ENCODE assay signal across 9 mouse cellular contexts in genomic region chr10:38269136-38269535, GRCm38 (mm10).
A peak's percentile ranks its signal among the peaks of the same experiment; 100 is the strongest.
DNase-seq lines count a peak whose midpoint lies in the region; ATAC-seq and TF ChIP-seq lines count a peak whose summit lies in the region.
"Had no signal": no experiment of that assay in that cellular context is flagged by ENCODE, and none has a peak within 500 bp of the region (broad histone marks: within the 10 kb centered on the region; RNA-seq: fewer than 3 reads in every experiment).

No protein-coding gene starts in this region.

- H3K4me3 ChIP-seq in embryonic facial prominence, embryonic 14.5 days (ENCODE audit: low read depth, low read length), result no peak overlapping the region
- H3K4me3 ChIP-seq in embryonic facial prominence, embryonic 10.5 days, result no peak overlapping the region
- H3K4me3 ChIP-seq in midbrain, postnatal 0 days (ENCODE audit: low read depth, low read length), result no peak overlapping the region
- no peak overlapping the region for H3K4me3 ChIP-seq in midbrain, embryonic 16.5 days (ENCODE audit: low read depth, low read length)

- ATAC-seq in embryonic facial prominence, embryonic 14.5 days (ENCODE audit: low read depth), result no peak
- no peak for ATAC-seq in midbrain, postnatal 0 days (ENCODE audit: low FRiP score)
- ATAC-seq in midbrain, embryonic 16.5 days, result no peak

- H3K27ac ChIP-seq in embryonic facial prominence, embryonic 14.5 days (replicated peaks; ENCODE audit: low read depth, low read length), result no peak overlapping the region
- H3K27ac ChIP-seq in embryonic facial prominence, embryonic 10.5 days (replicated peaks), result no peak overlapping the region
- H3K27ac ChIP-seq in midbrain, postnatal 0 days (ENCODE audit: low read depth, low read length), result no peak overlapping the region
- H3K27ac ChIP-seq in midbrain, embryonic 16.5 days (ENCODE audit: low read length), result no peak overlapping the region

- 89% methylated on average over 1 of the region's 1 CpGs for WGBS in embryonic facial prominence, embryonic 14.5 days
- WGBS in embryonic facial prominence, embryonic 10.5 days, result 84% methylated on average over 1 of the region's 1 CpGs
- WGBS in midbrain, postnatal 0 days, result 100% methylated on average over 1 of the region's 1 CpGs
- WGBS in midbrain, embryonic 16.5 days, result 94% methylated on average over 1 of the region's 1 CpGs

- peak; percentile 25; the same call in 1 of the 2 replicates for TF ChIP-seq CTCF in midbrain, postnatal 0 days (IDR thresholded peaks at IDR 0.05)

- H3K27me3 ChIP-seq in embryonic facial prominence, embryonic 14.5 days (replicated peaks; ENCODE audit: control insufficient read depth, insufficient read depth, low read length), result no peaks in the 10 kb centered on the region
- no peaks in the 10 kb centered on the region for H3K27me3 ChIP-seq in embryonic facial prominence, embryonic 10.5 days (replicated peaks; ENCODE audit: low read depth, poor library complexity, severe bottlenecking)
- H3K27me3 ChIP-seq in midbrain, postnatal 0 days (ENCODE audit: insufficient read depth, low read length), result no peaks in the 10 kb centered on the region
- H3K27me3 ChIP-seq in midbrain, embryonic 16.5 days (ENCODE audit: control insufficient read depth, insufficient read depth, low read depth, low read length), result no peaks in the 10 kb centered on the region

- H3K9ac ChIP-seq in embryonic facial prominence, embryonic 14.5 days (ENCODE audit: low read depth, low read length), result no peak overlapping the region
- H3K9ac ChIP-seq in midbrain, postnatal 0 days (replicated peaks; ENCODE audit: low read length, poor library complexity, severe bottlenecking), result no peak overlapping the region
- H3K9ac ChIP-seq in midbrain, embryonic 16.5 days (ENCODE audit: low read depth, low read length), result no peak overlapping the region

- no peaks in the 10 kb centered on the region for H3K9me3 ChIP-seq in embryonic facial prominence, embryonic 14.5 days (ENCODE audit: control insufficient read depth, low read length)
- H3K9me3 ChIP-seq in embryonic facial prominence, embryonic 10.5 days, result no peaks in the 10 kb centered on the region
- no peaks in the 10 kb centered on the region for H3K9me3 ChIP-seq in midbrain, postnatal 0 days (ENCODE audit: low read length)
- H3K9me3 ChIP-seq in midbrain, embryonic 16.5 days (replicated peaks; ENCODE audit: control insufficient read depth, low read length, poor library complexity, severe bottlenecking), result no peaks in the 10 kb centered on the region
- H3K9me3 ChIP-seq: G1E had no signal

- H3K36me3 ChIP-seq in embryonic facial prominence, embryonic 14.5 days (ENCODE audit: control insufficient read depth, insufficient read depth, low read length), result no peaks in the 10 kb centered on the region
- no peaks in the 10 kb centered on the region for H3K36me3 ChIP-seq in embryonic facial prominence, embryonic 10.5 days (replicated peaks)
- H3K36me3 ChIP-seq in midbrain, postnatal 0 days (ENCODE audit: insufficient read depth, low read length), result no peaks in the 10 kb centered on the region
- H3K36me3 ChIP-seq in midbrain, embryonic 16.5 days (ENCODE audit: control insufficient read depth, insufficient read depth, low read length), result no peaks in the 10 kb centered on the region
- H3K36me3 ChIP-seq: G1E had no signal

- no peak overlapping the region for H3K4me2 ChIP-seq in embryonic facial prominence, embryonic 14.5 days (ENCODE audit: low read depth, low read length)
- no peak overlapping the region for H3K4me2 ChIP-seq in midbrain, postnatal 0 days (ENCODE audit: low read depth, low read length, poor library complexity, severe bottlenecking)
- no peak overlapping the region for H3K4me2 ChIP-seq in midbrain, embryonic 16.5 days (ENCODE audit: low read length)

- DNase-seq in embryonic facial prominence, embryonic 14.5 days (ENCODE audit: low spot score), result peak; percentile 10
- DNase-seq in embryonic facial prominence, embryonic 10.5 days (ENCODE audit: low spot score), result no peak
- DNase-seq in midbrain, postnatal 0 days (ENCODE audit: low spot score), result no peak
- peak; percentile 7 for DNase-seq in cerebellum, adult 9-11 months
- peak; percentile 8 for DNase-seq in naive thymus-derived CD4-positive, alpha-beta T cell, adult 2 months (ENCODE audit: low read depth)
- no peak for DNase-seq in spleen, adult 12 weeks (ENCODE audit: low spot score)
- DNase-seq in liver, result no peak

- no peaks in the 10 kb centered on the region for H3K4me1 ChIP-seq in embryonic facial prominence, embryonic 14.5 days (ENCODE audit: control insufficient read depth, insufficient read depth, low read length)
- no peaks in the 10 kb centered on the region for H3K4me1 ChIP-seq in embryonic facial prominence, embryonic 10.5 days
- no peaks in the 10 kb centered on the region for H3K4me1 ChIP-seq in midbrain, postnatal 0 days (ENCODE audit: insufficient read depth, low read length)
- no peaks in the 10 kb centered on the region for H3K4me1 ChIP-seq in midbrain, embryonic 16.5 days (ENCODE audit: control insufficient read depth, insufficient read depth, low read length)

Comparison
In these comparisons a context has a peak if more than half of its experiments do, and no peak if none do; other contexts are left out.
1. DNase-seq: peak in embryonic facial prominence, embryonic 14.5 days (single experiment), cerebellum, adult 9-11 months (single experiment) and naive thymus-derived CD4-positive, alpha-beta T cell, adult 2 months (single experiment); none in embryonic facial prominence, embryonic 10.5 days (single experiment), midbrain, postnatal 0 days (single experiment), spleen, adult 12 weeks (single experiment) and liver (single experiment).